Mouse (Mus musculus) cerebellum, adult 18-20 months (tissue): ENCODE results near the gene Aff3.

Experiments
- DNase-seq, 2 experiments: peaks; one replicate each; pipeline ENCODE4 v3.0.0; 2021

The Aff3 gene

DNA sequence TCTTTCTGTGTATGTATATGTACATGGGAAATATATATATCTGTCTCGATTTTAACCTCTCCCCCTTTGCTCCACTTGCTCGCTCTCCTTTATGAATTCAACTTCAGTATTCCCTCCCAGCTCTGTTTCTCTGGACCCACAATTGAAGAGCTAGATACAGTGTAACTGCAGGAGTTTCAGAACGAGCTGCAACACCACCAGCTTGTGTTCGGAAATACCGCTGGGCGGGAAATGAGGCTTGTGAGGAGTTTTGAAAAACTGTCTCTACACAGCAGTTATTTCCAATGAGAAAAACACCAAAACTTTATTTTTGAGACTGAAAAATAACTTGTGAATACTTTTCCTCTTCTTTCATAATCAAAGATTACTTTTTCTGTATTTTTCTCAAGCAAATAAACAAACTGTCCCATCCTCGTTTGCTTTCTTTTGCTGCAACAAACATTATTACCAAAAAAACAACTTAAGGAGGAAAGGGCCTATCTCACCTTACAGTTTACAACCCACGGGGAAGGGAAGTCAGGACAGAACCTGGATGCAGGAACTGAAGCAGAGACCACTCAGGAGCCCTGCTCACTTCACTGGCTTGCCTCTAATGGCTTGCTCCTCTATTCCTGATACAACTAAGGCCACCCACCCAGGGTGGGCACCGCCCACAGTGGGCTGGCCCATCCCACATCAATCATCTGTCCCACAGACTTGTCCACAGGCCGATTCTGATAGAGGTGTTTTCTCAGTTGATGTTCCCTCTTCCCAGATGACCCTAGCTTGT, 533.9 kb downstream of the Aff3 start:
- peak in 1 of 2 experiments; percentile 23 for DNase-seq

DNA sequence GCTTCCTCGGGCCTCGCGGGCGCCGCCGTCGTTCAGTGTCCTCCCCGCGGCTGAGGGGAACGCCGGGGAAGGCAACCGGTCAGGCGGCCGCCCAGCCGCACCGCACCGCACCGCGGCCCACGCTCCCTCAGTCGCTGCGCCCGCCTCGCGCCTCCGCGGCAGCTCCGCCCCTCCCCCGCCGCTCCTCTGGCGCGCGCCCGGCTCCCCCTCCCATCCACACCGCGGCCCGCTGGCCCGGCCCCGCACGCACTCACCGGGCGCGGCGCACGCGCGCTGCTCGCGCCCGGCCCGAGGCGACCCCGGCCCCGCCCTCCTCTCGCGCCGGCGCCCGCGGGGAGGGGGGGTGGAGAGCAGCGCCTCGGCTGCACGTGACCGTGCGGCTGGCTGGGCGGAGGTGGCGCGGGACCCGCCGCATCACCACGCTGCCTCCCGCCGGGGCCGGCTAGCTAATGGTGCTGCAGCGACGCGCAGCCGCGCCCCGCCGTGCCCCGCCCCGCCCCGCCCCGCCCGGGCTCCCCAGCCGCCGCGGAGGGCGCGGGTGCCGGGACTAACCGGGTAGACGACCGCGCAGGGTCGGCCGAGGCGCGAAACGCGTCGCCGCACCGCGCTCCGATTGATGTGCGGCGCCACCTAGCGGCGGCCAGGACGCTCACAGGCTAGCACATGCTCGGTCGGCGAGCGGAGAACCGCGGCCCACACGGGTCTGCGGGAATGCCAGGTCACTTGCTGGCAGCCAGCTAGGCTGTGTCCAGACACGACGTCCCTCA, 535.1 kb downstream of the Aff3 start, which contains the start of gene Rev1:
Gene Rev1, minus strand, starts transcription at position 301 of the 767 bp plus-strand sequence.
- DNase-seq, result peak; percentile 95 to 99

DNA sequence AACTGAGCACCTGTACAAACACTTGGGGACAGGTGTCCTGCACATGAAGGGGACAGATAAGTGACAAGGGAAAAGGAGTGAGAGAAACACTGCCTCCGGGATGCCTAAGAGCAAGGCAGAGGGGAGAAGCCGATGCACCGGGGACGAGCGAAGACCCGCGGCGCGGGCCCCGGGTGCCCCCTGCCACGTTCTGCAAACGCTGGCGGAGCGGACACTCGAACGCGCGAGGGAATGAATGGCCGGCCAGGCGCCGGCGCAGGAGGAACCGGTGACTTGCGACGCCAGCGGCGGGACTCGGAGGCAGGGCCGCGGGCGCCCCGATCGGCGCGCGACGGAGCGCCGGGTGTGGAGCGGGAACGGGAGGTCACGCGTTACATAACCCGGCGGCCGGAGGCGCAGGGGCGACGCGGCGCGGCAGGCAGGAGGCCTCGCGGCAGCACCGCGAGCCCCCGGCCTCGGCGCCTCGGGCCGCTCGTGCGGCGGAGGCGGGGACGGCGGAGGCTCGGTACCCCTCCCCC, 535.8 kb downstream of the Aff3 start:
- DNase-seq, result peak; percentile 68 to 84
